Mouse (Mus musculus) intestine, postnatal 0 days (tissue): ENCODE data around the gene Gm266. TPM values are rescaled to one million over a fixed set of nuclear protein-coding genes. Genes with fewer than 3 reads are reported as not detected.
A peak's percentile ranks its signal among the peaks of the same experiment; 100 is the strongest.

Experiments used
- ATAC-seq: fragments of 200-750 bp; cut with Nextera tagmentation; 2 replicates; pipeline ENCODE4 v1.8.0; 2017; ENCODE audit warnings: mild to moderate bottlenecking, moderate TSS enrichment, moderate library complexity
- H3K27ac ChIP-seq: fragments of 300-500 bp; sonication (generic); 2 replicates; pipeline ENCODE4 v1.5.1; 2014; ENCODE audit warnings: mild to moderate bottlenecking, low read depth, low read length, moderate library complexity
- H3K27me3 ChIP-seq: fragments of 300-500 bp; sonication (generic); replicated peaks from 2 replicates; pipeline ENCODE4 v1.6.1; 2014; ENCODE audit warnings: low read length, mixed read lengths; ENCODE audit not compliant: control insufficient read depth, insufficient read depth
- H3K36me3 ChIP-seq: fragments of 300-500 bp; sonication (generic); 2 replicates; pipeline ENCODE4 v1.6.1; 2014; ENCODE audit warnings: mild to moderate bottlenecking, moderate library complexity; ENCODE audit not compliant: control insufficient read depth, insufficient read depth
- H3K4me1 ChIP-seq: fragments of 300-500 bp; sonication (generic); replicated peaks from 2 replicates; pipeline ENCODE4 v1.6.1; 2014; ENCODE audit warnings: antibody characterized with exemption, low read length, mixed read lengths; ENCODE audit not compliant: control insufficient read depth, insufficient read depth
- H3K4me2 ChIP-seq: fragments of 300-500 bp; sonication (generic); replicated peaks from 2 replicates; pipeline ENCODE4 v1.6.1; 2014; ENCODE audit warnings: low read depth, mild to moderate bottlenecking, moderate library complexity
- H3K4me3 ChIP-seq: fragments of 300-500 bp; sonication (generic); 2 replicates; pipeline ENCODE4 v1.5.1; 2014; ENCODE audit warnings: low read depth, low read length
- H3K9ac ChIP-seq: fragments of 300-500 bp; sonication (generic); 2 replicates; pipeline ENCODE4 v1.6.1; 2014; ENCODE audit warnings: mild to moderate bottlenecking, low read depth, low read length
- H3K9me3 ChIP-seq: fragments of 300-500 bp; sonication (generic); 2 replicates; pipeline ENCODE4 v1.6.1; 2016; ENCODE audit warnings: mixed run types; ENCODE audit not compliant: control insufficient read depth
- CTCF ChIP-seq: sonication (generic); IDR thresholded peaks from 2 replicates; pipeline ENCODE4 v1.5.1; 2016; ENCODE audit warnings: low read depth, mild to moderate bottlenecking, control low read depth, antibody characterized with exemption, moderate library complexity
- WGBS: fragments of 180-500 bp; shearing (Covaris S2); extraction: QIAGEN DNeasy Blood & Tissue Kit; methylation state at CpG from one replicate; pipeline ENCODE4 v1.1.7; 2014; 5-methylcytosine and 5-hydroxymethylcytosine counted together
- polyA plus RNA-seq: library from polyadenylated mRNA; unstranded; fragments of >200 nt; fragmentation: Nextera tagmentation; extraction: Ambion mirVana; gene quantifications from 2 replicates; pipeline ENCODE4 v1.2.1, GENCODE M21; 2015

The Gm266 gene
- polyA plus RNA-seq, 1 experiment from 2014 or later, result 8.6 TPM

DNA sequence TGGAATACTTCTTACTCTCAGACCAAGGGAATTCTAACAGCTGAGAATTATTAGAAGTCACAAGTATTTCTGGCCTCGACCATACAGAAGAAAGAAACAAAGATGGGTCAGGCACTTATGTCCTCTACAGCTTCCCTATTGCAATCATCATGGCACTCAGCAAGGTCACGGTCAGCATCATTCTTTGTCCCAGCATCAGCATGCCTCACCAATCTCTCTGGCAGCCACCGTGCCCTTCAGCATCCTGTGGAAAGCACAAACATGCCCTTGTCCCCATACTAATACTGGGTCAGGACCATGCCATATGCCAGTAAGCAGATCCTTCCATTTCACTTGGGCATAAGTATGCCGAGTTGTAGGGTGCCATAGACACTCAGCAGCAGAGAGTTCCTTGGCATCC is 9.3 kb upstream of the Gm266 start:
- WGBS, result 68% methylated on average over 4 of the region's 4 CpGs
- H3K4me2 ChIP-seq, result no peak overlapping the region
- no peak for TF ChIP-seq CTCF
- no peaks in the 10 kb centered on the region for H3K4me1 ChIP-seq
- no peak overlapping the region for H3K9ac ChIP-seq
- H3K4me3 ChIP-seq, result no peak overlapping the region
- no peaks in the 10 kb centered on the region for H3K9me3 ChIP-seq
- no peak for ATAC-seq
- H3K27me3 ChIP-seq, result 0 out of 2 replicates have a peak, but pooled peaks cover 3% of the 10 kb centered on the region
- H3K36me3 ChIP-seq, result no peaks in the 10 kb centered on the region
- no peak overlapping the region for H3K27ac ChIP-seq

DNA sequence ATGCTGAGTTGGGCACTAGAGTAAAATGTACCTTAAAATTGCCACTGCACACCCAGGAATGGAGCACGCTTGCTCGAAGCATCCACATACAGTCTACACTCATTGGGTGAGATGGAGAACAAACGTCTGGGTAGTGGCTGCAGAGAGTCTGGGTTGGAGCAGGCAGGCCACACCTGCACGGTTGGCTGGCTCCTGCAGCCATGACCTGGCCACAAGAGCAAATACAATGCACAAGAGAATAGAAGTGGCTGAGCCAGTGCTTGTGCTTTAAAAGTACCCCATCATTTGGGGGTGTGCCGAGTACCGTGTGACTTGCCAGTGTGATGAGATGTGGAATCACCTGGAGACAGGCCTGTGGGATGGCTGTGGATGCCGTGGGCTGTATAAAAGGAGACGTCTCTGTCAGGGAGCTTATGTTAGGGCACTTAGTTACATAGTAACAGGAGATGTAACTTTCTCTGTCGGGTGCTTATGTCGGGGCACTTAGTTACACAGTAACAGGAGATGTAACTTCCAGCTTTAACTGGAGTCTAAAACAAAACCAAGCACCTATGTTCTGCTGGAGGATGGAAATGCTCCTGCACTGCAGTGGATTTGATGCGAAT is 3.7 kb upstream of the Gm266 start:
- no peaks in the 10 kb centered on the region for H3K9me3 ChIP-seq
- no peaks in the 10 kb centered on the region for H3K4me1 ChIP-seq
- no peak overlapping the region for H3K27ac ChIP-seq
- peaks cover 41% of the 10 kb centered on the region for H3K27me3 ChIP-seq
- no peak overlapping the region for H3K4me3 ChIP-seq
- H3K4me2 ChIP-seq, result no peak overlapping the region
- no peaks in the 10 kb centered on the region for H3K36me3 ChIP-seq
- 47% methylated on average over 11 of the region's 11 CpGs for WGBS
- no peak overlapping the region for H3K9ac ChIP-seq
- no peak for ATAC-seq
- TF ChIP-seq CTCF, result no peak

DNA sequence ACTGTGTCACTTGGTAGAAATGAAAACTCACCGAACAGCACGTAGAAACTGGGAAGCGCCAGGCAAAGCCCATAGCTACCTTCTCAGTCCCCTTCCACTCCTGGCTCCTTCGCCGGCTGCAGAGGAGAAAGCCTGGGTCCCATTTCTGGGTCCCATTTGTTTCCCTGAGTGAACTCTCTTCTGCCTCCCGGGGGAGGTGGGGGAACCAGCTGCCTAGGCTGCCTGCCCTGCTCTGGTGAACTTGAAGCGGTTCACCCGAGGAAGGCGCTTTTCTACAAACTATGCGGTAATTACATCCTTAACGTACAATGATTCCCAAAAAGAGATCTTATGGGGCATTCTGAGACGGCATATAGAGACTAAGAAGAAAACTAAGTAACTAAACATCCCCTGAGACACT is 832 bp upstream of the Gm266 start:
- Histone ChIP-seq H3K4me1 (no peaks in the 10 kb centered on the region), H3K4me2 (peak overlapping the region; percentile 78), H3K9me3 (no peaks in the 10 kb centered on the region), H3K4me3 (peak overlapping the region; percentile 48), H3K36me3 (no peaks in the 10 kb centered on the region), H3K27ac (no peak overlapping the region), H3K9ac (0 out of 2 replicates have a peak overlapping the region, but pooled peaks have one; percentile 48), H3K27me3 (peaks cover 46% of the 10 kb centered on the region)
- 10% methylated on average over 12 of the region's 12 CpGs for WGBS
- no peak for ATAC-seq
- no peak for TF ChIP-seq CTCF

DNA sequence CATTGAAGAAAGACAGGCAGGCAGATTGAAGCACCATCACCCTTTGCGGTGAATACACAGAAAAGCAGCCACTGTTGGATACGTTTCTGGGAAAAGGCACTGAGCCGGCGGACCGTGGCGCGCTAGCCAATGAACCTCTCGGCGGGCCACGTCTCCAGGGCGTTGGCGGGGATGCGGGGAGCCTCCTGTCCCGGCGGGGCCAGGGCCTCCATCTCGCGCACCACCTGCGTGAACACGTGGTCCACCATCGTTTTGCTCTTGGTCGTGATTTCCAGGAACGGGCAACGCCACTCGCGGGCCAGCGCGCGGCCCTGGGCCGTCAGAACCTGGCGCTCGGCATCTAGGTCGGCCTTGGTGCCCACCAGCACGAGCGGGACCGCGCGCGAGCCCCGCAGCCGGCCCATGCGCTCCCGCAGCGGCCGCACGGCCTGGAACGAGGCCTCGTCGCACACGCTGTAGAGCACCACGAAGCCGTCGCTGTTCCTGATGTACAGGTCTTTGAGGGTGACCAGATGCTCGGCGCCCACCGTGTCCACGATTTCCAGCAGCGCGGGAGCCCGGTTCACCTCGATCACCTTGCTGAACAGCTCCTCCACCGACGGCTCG is 474 bp downstream of the Gm266 start:
- peak overlapping the region; percentile 48 for H3K9ac ChIP-seq
- peak overlapping the region; percentile 48 for H3K4me3 ChIP-seq
- 1% methylated on average over 63 of the region's 63 CpGs for WGBS
- peaks cover 45% of the 10 kb centered on the region for H3K27me3 ChIP-seq
- H3K27ac ChIP-seq, result no peak overlapping the region
- H3K9me3 ChIP-seq, result no peaks in the 10 kb centered on the region
- peak overlapping the region; percentile 78 for H3K4me2 ChIP-seq
- H3K36me3 ChIP-seq, result no peaks in the 10 kb centered on the region
- no peaks in the 10 kb centered on the region for H3K4me1 ChIP-seq
- TF ChIP-seq CTCF, result no peak
- ATAC-seq, result no peak

DNA sequence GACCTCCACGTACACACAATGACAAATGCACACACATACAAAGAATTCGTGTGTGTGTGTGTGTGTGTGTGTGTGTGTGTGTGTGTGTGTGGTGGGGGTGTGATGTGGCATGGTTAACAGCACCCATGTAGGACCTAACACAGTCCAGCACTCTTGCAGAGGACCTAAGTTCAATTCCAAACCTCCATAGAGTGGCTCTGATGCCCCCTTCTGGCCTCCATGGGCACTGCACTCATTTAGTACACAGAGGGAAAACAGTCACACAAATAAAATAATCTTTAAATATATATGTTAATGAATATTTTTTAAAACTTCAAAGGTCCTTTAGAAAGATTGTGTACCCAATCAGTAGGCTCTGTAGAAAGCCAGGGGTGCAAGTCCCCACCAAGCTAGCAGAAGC is 5.7 kb downstream of the Gm266 start:
- Histone ChIP-seq H3K36me3 (no peaks in the 10 kb centered on the region), H3K4me3 (no peak overlapping the region), H3K27ac (no peak overlapping the region), H3K9ac (no peak overlapping the region), H3K4me2 (no peak overlapping the region), H3K27me3 (peaks cover 10% of the 10 kb centered on the region), H3K9me3 (no peaks in the 10 kb centered on the region), H3K4me1 (no peaks in the 10 kb centered on the region)
- 71% methylated on average over 2 of the region's 2 CpGs for WGBS
- TF ChIP-seq CTCF, result peak; percentile 70
- ATAC-seq, result no peak

DNA sequence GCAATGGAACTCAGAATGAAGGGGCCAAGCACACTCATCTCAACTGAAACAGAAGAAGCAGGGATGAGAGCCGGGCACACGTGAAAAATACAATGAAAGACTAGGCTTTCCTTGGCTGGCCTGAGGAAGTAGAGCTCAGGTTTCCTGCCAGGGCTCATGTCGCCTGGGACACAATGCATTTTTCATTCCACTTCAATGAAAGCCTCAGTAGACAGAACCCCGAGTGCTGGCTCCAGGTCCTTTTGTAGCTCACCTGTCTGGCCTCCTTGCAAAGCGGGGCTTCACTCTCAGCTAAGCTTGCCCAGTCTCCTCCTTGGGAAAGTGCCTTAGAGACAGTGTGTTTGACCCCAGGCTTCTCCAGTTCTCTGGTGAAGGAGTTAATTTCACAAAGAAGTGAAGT is 6.7 kb downstream of the Gm266 start:
- WGBS, result 69% methylated on average over 5 of the region's 5 CpGs

More for the DNA sequence above, 6.7 kb downstream of the Gm266 start:
- Histone ChIP-seq H3K27me3 (peaks cover under 1% of the 10 kb centered on the region; the same call in 1 of the 2 replicates), H3K27ac (no peak overlapping the region), H3K4me1 (no peaks in the 10 kb centered on the region), H3K36me3 (no peaks in the 10 kb centered on the region), H3K9ac (no peak overlapping the region), H3K4me3 (no peak overlapping the region), H3K9me3 (no peaks in the 10 kb centered on the region), H3K4me2 (no peak overlapping the region)
- TF ChIP-seq CTCF, result no peak
- no peak for ATAC-seq
